Mouse (Mus musculus) 3T3-L1 (cell line): ENCODE measurements around the gene Cdc5l.
A peak's percentile ranks its signal among the peaks of the same experiment; 100 is the strongest.
"Not testable (repeated sequence)": the region's sequence is repeated elsewhere in the genome, so short reads cannot be mapped to it uniquely, and the experiment has no call there.

ENCODE experiments used
- DNase-seq: peaks from one replicate; pipeline ENCODE4 v3.0.0-alpha.2; 2015; ENCODE audit warnings: low read depth, low spot score

Gene Cdc5l

GRCm38 (mm10) chr17:45445923-45446322, 12.4 kb upstream of the Cdc5l start:
- DNase-seq = peak; percentile 80

DNA sequence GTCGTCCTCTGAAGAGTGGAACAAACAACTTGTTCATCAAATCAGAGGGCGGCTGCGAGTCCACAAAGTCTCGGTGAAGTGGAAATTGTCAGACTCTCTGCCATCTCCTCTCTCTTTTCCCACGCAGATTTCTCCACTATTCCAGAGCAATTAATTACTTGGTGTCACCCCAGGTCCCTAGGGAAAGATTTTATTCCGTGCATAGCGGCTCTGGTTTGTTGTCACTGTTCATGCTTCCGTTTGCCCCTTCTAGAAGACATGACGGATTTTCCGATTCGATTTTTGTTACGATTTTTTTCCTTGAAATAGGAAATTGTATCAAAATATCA, 689 bp upstream of the Cdc5l start:
- no peak for DNase-seq

GRCm38 (mm10) chr17:45432706-45433398, 685 bp downstream of the Cdc5l start:
- peak; percentile 31 for DNase-seq

DNA sequence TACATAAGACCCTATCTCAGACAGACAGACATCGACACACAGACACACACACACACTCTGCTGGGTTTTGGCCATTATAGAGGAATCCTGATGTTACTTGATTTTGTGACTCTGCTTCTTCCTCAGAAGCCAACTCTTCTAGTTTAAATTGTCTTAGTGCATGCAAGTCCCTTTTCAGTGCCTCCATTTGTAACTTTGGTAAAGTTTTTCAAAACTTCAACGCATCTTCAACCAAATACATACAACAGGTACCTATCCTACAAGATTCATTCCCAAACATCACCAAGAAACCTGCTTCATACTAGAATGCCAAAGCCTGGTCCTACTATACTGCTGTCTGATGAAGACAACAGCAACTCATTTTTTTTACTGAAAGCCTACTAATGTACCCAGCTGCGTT, 1.5 kb downstream of the Cdc5l start:
- DNase-seq = peak; percentile 6

- DNase-seq = no peak
Measured at GRCm38 (mm10) chr17:45417387-45417786, 16.1 kb downstream of the Cdc5l start.

DNA sequence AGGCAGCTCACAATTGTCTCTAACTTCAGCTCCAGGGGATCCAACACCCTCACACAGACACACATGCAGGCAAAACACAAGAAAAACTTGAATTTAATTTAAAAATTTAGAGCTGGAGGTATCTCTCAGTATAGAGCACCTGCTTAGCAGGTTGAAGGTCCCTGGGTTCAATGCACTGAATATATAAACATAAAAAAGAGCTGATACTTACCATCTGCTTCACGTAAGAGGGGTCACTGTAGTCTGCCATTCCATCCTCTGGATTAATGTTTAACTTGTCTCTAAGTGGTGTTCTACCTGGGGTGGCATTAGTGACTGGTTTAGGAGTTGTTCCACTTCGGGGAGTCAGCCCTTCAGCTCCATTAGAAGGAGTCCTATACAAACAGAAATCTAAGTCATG, 21.9 kb downstream of the Cdc5l start:
- not testable (repeated sequence) for DNase-seq

- DNase-seq = no peak
Measured at GRCm38 (mm10) chr17:45408719-45409118, 24.8 kb downstream of the Cdc5l start.

DNA sequence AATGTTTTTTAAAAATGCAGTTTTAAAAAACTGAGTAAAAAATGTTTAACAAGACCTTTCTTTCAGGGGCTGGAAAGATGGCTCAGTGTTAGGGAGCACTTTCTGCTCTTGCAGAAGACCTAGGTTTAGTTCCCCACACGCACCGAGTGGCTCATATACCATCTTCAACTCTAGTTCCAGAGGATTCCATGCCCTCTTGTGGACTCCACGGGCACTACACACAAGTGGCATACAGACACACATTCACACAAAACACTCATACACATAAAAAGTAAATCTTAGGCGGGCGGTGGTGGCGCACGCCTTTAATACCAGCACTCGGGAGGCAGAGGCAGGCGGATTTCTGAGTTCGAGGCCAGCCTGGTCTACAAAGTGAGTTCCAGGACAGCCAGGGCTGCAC, 27.3 kb downstream of the Cdc5l start:
- peak; percentile 46 for DNase-seq

GRCm38 (mm10) chr17:45403207-45403606, 30.3 kb downstream of the Cdc5l start:
- peak; percentile 84 for DNase-seq

DNA sequence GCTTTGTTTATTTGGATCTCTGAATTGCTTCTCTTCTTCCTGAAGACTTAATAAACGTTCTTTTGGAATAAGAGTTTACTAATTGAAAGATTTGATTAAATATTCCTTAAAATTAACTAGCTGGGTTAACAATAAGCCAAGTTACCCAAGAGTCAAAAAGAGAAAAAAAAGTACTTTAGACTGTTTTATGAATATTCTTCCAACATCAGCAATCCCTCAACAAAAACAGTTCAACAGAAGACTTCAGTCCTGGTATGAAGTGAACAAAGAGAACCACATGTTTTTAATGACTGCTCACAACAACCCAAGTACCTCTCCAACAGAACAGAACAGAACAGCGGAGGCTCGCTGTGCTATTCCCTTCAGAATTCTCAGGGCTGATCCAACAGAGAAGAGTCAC, 30.9 kb downstream of the Cdc5l start:
- DNase-seq = no peak

DNA sequence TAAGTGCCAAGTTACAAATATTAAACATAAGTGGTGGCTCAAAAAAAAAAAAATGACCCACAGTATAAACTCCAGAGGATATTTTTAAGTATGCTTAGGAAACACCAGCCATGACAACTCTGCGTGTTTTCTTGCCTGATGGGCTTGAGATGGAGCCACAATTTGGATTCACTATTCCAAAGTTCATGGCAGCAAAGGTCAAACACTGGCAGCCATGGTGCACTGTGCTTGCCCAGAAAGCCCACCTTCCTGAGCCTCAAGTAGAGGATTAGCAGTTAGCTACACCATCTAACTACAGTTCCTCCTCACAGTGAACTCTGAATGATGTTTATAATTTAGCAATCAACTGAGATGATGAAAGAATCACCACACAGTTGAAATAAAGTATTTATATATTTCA, 31.4 kb downstream of the Cdc5l start:
- DNase-seq = peak; percentile 31

- peak; percentile 79 for DNase-seq
Measured at GRCm38 (mm10) chr17:45401126-45401905, 32.2 kb downstream of the Cdc5l start.

GRCm38 (mm10) chr17:45398021-45398420, 35.5 kb downstream of the Cdc5l start:
- DNase-seq = no peak

DNA sequence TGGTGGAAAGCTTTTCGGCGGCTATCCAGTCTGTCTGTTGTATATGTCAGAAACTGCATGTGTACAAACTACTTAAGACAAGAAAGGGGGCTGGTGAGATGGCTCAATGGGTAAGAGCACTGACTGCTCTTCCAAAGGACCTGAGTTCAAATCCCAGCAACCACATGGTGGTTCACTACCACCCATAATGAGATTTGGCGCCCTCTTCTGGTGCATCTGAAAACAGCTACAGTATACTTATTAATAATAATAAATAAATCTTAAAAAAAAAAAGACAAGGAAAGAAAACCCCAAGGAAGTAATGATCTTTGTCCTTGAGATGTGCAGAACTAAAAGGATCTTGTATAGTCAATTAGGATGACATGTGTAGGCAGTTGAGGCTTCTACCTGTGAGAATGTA, 36.0 kb downstream of the Cdc5l start:
- no peak for DNase-seq

DNA sequence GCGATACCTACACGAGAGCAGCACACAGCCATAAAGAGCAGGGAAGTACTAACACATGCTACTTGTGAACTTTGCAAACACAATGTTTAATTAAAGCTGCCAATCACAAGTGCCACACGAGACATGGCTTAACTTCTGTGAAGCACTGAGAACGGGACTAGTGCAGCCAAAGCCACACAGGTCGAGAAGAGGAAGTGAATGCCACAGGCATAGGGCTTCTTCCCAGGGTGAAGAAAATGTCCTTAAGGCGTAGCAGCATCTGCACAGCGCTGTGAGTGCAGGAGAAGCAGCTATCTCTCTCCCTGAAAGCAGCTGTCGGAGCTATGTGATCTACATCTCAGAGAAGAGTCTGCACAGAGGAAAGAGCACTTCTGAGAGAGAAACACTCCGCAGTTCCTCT, 38.9 kb downstream of the Cdc5l start:
- no peak for DNase-seq

GRCm38 (mm10) chr17:45393765-45394164, 39.8 kb downstream of the Cdc5l start:
- no peak for DNase-seq

GRCm38 (mm10) chr17:45389896-45390295, 43.6 kb downstream of the Cdc5l start:
- DNase-seq = no peak

DNA sequence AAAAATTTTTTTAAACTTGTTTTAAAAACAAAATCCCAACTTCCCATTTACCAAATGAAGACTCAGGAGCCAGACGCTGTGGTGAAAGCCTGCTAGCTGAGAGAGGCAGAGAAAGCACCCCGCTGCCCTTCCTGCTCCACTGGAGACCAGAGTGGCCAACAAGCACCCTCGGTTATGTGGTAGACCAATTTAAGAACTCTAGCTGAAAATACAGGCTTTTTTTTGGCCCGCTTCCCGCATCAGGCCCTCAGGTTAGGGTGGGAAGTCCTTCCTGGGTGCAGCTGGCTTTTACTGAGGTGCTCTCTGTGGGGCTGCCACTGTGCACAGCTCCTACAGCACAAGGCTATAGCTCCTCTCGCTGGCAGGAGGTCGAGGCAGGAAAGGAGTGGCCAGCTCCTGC, 46.6 kb downstream of the Cdc5l start:
- no peak for DNase-seq

GRCm38 (mm10) chr17:45383305-45383704, 50.2 kb downstream of the Cdc5l start:
- DNase-seq = no peak

DNA sequence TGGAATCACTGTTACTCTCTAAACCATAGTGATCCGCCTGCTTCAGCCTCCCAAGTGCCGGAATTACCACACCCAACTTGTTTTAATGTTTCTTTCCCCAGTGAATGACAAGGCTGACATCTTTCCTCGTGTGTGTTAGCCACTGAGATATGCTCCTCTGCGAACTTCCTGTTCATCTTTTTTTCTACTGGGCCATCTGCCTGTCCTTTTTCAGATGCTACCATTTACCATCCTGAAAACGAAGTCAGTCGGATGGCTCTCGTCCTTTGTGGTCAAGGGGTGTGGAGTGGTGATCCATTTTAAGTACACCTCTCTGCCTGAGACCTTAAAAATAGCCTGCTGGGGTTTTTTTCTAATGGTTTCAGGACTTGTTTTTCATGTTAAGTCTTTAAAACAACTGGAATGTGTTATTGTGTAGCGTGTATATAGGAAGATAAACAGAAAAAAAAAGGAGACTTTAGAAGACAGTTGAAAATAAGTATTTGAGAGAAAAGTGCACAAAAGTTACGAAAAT, 54.2 kb downstream of the Cdc5l start:
- DNase-seq = no peak

- no peak for DNase-seq
Measured at GRCm38 (mm10) chr17:45377323-45377722, 56.2 kb downstream of the Cdc5l start.

DNA sequence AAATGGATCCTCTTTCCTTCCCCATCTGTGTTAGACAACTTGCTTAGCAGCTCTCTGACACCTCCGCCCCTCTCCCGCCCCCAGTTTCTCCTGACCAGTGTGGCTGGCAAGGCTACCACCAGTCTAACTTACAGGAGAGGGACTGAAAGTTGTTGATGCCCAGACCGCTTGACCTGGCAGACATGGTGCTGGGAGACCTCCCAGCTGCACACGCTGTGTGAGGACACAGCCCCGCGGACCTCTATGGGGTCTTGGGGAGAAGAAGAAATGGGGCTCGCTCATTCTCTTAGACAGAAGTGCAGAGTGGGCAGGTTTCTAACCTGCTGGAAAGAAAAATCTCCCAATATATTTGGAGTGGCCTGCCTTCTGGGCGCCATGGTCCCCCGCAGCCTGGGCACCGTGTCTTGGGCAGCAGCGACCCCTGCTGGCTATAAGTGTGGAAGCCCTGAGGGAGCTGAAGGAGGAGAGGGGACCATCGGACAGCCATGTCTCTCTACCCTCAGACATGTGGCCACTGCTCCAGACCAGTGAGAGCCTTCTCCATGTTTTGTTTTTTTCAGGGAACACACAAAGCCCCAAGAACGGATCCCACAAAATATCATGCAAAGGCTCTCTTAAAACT, 59.4 kb downstream of the Cdc5l start:
- DNase-seq = peak; percentile 76

GRCm38 (mm10) chr17:45371042-45371441, 62.5 kb downstream of the Cdc5l start:
- DNase-seq = no peak
